Mouse (Mus musculus) cerebellum, adult 9-10 months (tissue): ENCODE results near the gene Sox5.

ENCODE experiments used
- DNase-seq: peaks from one replicate; pipeline ENCODE4 v3.0.0; 2022

The Sox5 gene

DNA sequence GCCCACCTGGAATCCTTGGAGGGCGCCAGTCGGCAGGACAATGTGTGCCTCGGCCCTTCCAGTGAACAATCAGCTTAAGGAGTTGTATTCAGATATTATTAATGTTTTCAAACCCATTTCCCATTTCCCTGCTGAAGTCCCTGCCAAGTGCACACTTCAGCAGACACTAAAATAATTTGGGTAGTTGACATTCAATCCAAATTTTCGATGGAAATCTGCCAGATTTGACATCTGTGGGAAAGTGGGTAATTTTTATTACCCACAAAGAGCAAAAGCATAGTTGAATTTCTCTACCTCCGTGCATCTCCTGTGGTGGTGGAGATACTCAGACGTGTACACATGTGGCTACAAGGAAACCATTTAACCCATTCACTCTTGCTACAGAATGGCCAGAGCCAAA, 228.3 kb downstream of the Sox5 start:
- DNase-seq = no peak

DNA sequence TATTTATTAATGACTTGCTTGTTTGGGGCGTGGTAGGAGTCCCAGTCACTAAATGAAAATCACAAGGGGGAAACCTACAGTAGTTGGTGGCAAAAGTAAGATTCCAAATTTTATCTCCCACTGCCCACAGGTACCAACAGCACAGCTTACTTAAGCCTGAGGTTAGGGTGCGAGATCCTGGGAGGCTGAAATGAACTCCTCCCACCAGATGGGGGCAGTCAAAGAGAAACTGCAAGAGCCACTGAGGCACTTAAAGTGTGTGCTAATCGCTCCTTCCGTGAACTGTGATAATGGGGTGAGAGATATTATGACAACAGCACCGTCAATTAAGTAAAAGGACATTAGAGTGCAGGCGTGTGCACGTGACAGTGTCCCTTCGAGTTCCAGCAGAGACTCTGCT, 232.8 kb downstream of the Sox5 start:
- DNase-seq = no peak

GRCm38 (mm10) chr6:144547141-144547540, 234.6 kb downstream of the Sox5 start:
- no peak for DNase-seq

- DNase-seq = no peak
Observed at GRCm38 (mm10) chr6:144545549-144545948, 236.2 kb downstream of the Sox5 start.

DNA sequence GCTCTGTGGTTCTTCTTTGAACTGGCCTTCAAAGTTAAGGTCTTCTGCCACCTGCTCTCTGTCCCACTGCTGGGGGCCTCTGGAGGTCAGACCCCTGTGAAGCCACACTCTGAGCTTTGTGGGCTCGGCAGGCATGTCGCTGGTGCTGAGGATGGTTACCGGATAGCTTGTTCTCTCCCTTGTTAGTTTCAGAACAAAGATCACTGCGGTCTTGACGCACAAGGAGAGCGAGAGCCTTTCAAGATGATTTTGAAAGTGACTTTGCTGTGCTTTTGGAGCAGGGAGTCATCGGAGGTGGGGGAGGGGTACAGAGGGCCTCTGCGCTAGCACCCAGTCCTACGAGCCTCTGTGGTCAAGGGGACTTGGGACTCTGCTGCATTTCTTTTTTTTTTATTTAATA, 240.5 kb downstream of the Sox5 start:
- DNase-seq = no peak

GRCm38 (mm10) chr6:144539439-144540192, 242.2 kb downstream of the Sox5 start:
- no peak for DNase-seq

DNA sequence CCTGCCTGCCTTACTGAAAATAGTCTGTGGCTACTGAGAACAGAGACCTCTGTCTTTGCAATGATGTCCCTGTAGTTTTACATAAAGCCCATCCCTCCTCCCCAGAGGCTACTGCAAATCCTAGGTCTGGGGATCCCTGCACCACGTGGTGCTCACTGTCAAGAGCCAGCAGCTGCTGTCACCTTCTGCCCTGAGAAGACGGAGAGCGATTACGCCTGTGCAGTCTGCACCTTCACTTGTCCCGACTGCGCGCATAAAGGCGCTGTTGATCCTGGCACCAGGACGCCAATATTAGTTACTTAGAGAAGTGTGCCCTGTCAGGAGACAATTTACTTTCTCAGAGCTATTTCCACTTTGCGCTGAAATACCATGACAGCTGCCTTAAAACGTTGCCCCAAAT, 258.3 kb downstream of the Sox5 start:
- DNase-seq = no peak

- no peak for DNase-seq
Observed at GRCm38 (mm10) chr6:144518811-144519210, 263.0 kb downstream of the Sox5 start.

GRCm38 (mm10) chr6:144515905-144516304, 265.9 kb downstream of the Sox5 start:
- no peak for DNase-seq

DNA sequence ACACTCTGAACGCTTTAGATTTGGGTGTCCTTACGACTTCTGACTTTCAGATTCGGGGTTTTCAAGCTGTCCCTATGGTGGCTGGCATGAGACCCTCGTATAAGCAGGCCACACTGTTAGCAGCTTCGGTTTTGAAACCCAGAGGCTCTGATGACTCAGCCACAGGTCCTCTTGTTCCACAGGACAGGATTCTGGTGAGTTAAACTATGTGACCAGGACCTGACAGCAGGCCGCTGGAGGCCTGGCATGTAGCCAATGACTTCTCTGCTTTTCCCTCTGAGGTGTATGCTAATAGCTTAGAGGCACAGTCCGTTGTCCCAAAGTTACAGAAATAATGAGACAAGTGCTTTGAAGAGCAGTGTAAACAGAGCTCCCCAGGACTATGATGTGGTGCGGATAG, 268.0 kb downstream of the Sox5 start:
- no peak for DNase-seq

DNA sequence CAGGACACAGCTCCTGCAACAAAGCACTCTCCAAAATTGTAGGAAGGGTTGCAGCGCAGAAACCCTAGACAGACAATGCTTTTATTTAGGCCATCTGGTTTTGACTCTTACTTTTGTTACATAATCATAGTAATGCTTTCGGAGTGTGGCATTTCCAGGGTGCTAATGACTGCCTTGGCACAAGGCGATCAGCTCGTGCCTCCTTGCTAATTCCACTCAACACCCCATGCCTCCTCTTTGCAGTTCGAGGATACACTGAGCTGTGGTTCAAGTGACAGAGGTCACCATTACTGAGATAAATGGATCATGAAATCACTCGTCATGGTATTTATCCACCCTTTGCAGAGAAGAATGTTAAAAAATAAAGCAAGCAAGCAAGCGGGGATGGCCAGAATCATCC, 269.9 kb downstream of the Sox5 start:
- no peak for DNase-seq

DNA sequence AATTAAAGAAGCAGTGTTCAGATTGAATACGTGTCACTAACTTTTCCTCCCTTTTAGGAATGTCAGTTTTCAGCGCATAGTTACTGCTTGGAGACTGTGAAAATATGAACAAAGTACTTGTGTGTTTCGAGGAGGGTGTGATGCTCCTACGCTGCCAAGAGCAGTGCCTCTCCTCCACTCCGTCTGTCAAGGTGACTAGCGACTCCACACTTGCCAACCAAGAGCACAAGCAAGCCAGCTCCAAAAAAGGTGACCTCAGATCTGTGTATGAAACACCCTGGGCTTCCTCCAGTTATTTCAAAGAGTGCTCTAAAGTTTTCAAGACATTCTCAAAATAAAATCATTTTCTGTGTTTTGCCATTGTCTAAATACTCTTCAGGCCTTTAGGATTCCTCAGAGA, 271.6 kb downstream of the Sox5 start:
- DNase-seq = no peak

- no peak for DNase-seq
Observed at GRCm38 (mm10) chr6:144504197-144504551, 277.6 kb downstream of the Sox5 start.

DNA sequence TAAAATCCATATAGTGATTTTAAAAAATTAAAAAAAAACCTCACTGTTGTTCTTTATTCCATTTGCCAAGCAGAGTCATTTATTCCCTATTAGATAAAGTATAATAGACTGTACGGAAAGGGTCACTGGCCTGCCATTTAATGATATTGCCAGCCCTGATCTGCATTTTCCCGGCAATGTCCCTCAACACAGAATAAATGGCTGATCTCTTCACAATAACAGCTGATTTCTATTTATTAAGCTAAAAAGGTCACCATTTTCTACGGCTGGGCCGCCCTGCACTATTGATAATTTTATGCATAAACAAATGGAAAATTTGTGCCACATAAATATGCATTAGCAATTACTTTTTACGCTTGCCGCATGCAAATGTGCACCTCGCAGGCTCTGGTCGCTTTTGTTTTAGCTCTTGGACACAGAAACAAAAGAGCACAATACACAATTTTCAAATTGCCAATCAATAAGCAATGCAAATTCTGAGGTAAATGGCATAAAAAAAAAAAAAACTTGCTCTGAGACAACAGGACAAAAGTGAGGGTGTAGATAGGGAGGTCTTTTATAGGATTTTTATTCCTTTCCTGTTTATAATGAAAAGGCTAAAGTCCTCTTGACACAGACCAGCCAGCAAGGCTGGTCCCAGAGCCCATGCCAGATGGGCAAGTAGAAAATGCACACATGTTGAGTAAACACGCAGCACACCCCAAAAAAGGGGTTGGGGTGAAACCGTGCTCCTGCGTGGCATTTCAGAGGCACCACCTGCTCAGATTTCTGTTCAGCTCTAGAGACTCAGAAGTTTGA, 278.2 kb downstream of the Sox5 start:
- no peak for DNase-seq

GRCm38 (mm10) chr6:144501439-144501838, 280.3 kb downstream of the Sox5 start:
- no peak for DNase-seq

DNA sequence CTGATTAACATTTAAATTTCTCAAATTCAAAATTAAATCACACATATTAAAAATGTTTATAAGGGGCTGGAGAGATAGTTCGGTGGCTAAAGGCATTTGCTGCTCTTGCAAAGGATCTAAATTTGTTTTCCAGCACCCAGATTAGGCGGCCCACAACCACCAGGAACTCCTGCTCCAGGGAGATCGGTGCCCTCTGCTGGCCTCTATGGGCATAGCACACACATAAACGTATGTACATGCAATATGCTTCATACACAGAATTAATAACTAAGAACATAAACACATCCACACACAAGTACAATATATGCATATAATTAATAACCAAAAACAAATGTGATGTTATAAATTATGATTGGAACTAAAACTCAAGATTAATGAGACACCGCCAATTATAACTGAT, 283.6 kb downstream of the Sox5 start:
- no peak for DNase-seq

DNA sequence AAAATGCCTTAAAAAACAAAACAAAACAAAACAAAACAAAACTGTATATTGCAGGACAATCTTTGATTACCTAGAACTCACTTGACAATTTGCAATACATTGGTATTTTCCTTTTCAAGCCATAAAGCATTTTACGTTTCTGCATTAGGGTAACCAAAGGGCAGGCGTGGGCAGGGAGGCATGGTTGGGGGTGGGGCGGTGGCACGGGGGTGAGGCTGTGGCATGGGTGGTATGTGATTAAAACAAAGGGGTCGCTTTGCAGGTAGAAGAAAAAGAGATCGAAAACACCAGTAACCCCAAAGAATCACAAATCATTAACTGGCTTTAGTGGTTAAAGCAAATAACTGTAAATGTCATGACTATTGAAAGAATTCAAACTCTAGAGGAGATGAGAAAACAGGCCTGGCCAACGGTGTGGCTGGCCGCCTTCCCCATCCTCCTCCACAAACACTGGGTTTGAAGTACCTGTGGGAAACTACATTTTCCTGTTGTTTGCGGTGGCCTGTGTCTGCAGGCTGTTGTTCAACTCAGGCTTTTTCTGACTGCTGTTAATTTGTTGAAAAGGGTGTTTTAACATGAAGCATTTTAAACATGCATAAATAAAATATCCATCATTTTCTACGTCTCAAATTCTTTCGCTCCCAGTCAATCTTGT, 289.9 kb downstream of the Sox5 start:
- no peak for DNase-seq

GRCm38 (mm10) chr6:144490896-144491295, 290.9 kb downstream of the Sox5 start:
- no peak for DNase-seq

- DNase-seq = no peak
Observed at GRCm38 (mm10) chr6:144485578-144485977, 296.2 kb downstream of the Sox5 start.

GRCm38 (mm10) chr6:144483166-144483565, 298.6 kb downstream of the Sox5 start:
- no peak for DNase-seq

DNA sequence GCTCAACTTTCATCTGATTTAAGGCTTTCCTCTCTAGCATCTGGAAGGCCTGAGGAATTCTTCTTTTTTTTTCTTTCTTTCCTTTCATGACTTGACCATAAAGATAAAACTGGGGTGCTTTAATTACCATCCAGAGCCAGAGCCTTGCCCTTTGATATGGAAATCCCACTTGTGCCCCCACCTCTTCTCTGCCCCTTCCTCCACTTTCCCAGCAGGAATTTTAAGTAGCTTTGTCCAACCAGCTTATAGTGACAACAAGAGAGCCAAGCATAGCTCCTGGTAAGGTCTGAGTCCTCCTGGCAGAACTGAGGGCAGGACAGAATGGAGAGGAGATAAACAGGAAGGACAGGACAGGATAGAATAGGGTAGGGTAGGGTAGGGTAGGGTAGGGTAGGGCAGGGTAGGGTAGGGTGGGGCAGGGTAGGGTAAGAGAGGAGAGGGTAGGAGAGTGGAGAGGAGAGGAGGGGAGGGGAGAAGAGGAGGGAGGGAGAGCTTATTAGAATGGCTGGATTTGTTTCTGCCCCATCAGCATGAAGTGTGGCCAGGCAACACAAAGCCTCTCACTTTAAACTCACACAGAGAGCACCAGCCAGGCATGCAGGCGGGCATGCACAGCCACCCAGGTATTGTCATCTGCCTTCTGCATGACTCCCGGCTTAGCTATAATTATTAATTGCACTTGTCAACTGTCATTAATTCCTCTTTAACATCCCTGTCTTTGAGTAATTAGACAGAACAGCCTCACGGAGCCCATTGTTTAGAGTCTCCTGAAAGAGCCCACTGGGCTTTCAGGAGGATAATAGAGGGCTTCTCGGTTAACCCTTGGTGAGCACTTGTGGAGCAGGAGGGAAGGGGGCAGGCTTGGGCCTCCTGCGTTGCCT, 300.9 kb downstream of the Sox5 start:
- no peak for DNase-seq

- no peak for DNase-seq
Observed at GRCm38 (mm10) chr6:144479861-144480260, 301.9 kb downstream of the Sox5 start.
